Mouse (Mus musculus) mouse embryonic stem cell (cell line): ENCODE results near the gene Ncam1.

Source experiments
- in situ Hi-C, 2 experiments: fragments of 300-500 bp; cut with MboI; formaldehyde crosslinking; loops; 1 replicate in 1 of 2; 3 replicates in 1 of 2; pipeline ENCODE4 v1.14.3; 2019 to 2020; ENCODE audit warnings: low sequenced_read_pairs in 2 of 2, low pct_unique_long_range_greater_than_20kb in 1 of 2, mixed read lengths in 1 of 2; ENCODE audit not compliant: unreplicated experiment in 1 of 2

The Ncam1 gene

DNA sequence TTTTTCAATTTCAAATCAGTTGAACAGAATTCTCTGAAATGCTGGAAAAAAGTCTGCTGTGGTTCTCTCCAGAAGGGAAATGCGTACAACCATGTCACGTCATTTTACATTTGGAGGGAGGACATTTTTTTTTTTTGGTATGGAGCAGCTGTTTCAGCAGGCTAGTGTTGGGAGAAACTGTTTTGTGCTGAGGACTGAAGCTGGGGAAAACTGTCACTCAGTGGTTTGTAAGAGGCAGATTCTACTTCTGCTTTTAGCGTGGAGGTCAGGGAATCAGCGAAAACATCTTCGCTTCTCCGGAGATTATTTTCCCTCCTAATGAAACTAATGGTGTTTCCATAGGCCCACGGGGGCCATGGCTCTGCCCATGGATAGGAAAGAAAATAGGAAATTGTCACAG, 103.4 kb downstream of the Ncam1 start:
- in situ Hi-C loops: no loop called here

DNA sequence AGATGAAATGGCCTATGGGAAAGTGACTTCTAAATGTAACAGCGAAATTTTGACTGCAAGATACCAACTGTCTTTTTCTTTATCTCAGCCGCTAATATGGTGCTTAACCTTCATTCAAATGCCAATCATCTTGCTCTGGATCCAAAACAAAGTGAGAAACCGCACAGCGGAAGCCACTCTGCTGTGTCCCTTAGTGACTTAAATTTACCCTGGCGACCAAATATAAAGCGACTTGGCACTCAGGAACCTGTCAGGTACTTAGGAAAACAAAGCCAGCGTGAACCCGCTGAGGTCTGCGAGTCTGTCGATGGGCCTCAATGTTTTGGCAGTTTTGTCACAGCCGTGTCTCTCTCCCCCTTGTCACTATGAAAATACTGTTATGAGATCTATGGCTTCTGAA, 105.9 kb downstream of the Ncam1 start:
- in situ Hi-C loops: no loop called here

DNA sequence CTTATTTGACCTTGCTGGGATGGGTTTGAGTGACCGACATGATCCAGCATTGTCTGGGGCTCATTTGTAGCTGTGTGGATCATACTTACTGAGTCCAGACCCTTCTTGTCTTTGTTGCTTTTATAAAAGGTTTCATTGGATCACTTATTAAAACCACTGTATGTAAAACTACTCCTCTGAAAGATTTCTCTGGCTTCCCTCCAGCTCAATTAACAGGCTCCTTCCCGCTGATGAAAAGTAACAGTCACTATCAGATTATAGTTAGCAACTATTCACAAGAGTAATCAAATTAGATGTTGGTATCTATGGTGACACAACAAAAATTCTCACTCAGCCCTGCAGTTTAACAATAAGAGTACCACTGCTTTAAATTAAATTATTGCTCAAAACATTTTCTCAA, 107.4 kb downstream of the Ncam1 start:
- in situ Hi-C loops: no loop called here

DNA sequence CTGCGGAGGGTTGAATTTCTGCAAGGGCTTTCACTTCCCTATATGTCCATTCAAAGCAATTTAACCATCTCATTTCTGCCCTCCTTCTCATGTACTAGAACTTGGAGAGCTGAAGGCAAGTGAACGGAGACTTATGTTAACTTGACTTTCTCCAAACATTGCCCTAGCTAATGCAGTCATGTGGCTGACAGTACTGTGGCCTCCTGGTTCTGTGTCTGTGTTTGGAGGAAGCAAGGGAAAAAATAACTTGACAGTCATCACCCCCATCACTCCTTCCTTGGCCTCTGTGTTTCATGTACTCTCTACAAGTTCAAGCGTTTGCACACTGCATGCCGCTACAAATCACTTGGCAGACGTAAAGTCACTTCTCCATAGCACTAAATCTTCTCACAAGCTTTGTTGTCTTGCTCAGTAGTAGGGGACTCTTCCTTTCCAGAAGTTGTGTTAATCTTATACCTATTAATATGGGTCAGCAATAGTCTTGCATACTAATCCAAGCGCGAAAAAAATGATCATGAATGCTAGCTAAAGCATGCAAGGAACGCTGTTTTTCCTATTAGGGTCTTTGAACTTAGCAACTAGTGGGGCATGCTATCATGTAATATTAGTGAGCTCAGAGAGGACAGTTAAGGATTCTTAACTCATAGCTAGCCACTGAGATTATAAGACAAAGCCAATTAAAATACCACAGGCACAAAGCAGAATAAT, 115.0 kb downstream of the Ncam1 start:
- in situ Hi-C loops: no loop called here

DNA sequence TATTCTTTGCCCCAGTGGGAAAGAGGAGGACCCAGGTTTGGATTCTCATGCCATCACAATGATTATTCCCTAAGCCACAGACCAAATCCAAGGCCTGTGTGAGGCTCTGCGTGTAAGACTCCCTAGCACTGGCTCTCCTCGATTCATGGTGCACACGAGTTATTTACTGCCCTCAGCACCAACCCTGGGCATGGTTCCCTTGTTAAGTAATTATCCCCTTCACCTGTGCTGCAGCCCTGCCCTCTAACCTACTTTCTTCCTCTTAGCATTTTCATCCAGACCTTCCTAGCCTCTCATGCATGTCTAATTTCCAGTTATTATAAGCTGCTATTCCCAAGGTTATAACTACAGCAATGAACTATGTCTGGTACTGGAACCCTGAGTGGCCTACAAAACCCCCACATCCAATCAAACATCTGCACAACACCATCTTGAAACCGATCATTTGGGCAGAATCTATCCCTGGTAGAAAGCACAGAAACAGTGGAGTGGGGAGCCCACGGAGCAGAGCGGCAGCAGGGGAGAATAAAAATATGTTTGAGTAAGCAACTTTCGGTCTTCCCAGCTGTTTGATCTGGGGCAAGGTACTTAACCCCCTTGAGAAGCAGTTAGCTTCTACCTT, 116.8 kb downstream of the Ncam1 start:
- in situ Hi-C loops: no loop called here

DNA sequence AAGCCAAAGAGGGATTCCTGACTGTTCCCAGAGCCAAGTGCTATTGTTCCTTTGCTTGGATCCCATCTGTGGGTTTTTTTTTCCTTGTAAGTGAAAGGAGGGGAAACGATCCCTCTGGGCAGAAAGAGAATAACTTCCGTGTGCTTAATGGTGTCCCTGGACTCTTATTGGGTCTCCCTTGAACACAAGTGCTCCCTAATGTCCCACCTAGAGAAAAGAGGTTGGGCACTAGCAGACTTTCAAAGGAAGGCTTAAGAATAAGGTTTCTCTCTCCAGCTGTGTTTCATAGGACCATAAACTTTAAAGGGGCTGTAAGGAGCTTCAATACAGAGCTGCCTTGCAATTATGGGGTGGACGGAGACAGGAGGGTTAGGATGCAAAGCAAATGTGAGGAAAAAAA, 119.5 kb downstream of the Ncam1 start:
- in situ Hi-C loops: no loop called here

DNA sequence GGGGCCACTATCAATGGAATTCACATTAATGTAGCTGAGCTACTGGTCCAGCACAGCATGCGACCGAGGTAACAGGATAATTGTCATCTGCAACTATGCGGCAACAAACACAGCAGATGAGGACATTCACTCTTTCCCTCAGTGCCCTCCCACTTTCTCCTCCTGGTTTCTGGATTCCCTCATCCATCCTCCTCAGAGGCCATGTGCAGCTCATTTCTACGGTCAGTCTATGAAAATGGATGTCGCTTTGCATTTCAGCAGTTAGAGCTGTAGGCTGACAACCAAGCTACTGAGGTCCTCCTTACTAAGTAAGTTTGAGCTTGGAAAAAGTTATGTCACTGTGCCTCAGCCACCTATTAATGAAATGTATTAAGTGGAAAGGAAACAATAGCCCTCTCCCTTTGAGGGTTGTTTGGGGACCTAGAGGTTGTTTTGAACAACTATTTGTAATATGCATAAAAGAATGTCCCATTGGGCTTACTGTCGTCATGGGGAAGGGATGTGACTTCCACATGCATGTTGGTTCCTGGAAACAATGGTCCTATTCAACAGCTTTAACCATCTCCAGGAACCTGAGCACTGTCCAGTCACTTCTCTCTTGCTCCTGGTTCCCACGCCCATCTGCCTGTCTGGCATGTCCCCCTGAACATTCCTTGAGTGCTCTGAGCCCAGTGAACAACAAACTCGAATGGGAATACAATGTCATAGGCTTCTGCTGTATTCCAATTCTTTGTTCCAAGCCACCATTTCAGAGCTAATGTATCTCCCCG, 122.8 kb downstream of the Ncam1 start:
- in situ Hi-C loops: no loop called here

DNA sequence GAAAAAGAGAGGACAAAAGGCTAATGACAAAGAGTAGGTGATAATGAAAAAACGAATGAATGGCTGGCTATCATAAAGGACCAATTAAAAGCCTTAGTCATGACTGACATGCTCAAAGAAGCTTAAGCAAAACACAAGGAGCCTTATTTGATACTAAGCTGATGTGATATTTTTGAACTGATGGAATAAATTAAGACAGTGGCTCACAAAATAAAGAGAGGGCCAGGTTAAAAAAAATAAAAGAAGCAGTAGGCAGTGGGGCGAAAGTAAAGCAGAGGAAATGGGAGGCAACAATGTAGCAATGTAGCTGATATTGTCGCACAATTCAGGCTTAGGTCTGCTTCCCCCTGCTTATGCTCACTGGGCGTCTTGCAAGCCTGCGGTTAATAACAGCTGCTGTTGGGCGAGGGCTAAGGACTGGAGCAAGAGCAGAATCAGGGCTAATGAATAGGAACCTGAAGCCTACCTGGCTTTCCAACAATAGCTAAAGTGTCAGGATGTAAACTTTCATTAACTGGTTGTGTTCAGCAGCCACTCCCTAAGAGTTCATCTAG, 126.0 kb downstream of the Ncam1 start:
- in situ Hi-C loops: no loop called here

DNA sequence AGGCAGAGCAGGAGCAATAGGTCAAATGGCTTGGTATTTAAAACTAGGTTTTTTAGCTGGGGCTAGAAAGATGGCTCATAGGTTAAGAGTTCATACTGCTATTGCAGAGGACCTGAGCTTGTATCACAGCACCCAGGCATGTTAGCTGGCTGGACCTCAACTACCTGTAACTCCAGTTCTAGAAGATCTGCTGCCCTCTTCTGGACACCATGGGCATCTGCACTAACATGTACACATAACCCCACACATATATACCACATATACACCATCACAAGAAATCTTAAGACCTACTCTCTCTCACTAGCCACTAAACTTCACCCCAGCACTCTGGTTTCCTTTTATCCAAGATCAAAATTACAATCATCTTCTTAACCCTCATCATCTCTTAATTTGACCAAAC, 131.7 kb downstream of the Ncam1 start:
- in situ Hi-C loops: no loop called here

DNA sequence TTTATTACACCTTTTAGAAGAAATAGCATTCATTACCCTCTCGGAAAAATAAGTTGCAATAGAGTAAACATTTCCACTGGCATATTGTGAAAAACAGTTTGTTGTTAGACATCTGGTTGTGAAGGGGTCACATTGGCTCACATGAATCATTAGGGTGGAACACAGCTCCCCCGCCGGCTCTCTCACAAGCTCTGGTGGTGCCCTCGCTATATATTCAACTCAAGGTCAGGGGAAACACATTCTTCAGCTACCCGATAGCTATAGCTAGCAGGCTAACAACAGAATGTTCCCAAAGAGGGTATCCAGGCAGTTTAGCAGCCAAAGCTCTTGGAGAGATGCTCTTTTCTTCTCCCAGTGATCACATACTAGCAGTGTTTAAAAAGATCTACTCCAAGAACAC, 133.4 kb downstream of the Ncam1 start:
- in situ Hi-C loops: no loop called here

DNA sequence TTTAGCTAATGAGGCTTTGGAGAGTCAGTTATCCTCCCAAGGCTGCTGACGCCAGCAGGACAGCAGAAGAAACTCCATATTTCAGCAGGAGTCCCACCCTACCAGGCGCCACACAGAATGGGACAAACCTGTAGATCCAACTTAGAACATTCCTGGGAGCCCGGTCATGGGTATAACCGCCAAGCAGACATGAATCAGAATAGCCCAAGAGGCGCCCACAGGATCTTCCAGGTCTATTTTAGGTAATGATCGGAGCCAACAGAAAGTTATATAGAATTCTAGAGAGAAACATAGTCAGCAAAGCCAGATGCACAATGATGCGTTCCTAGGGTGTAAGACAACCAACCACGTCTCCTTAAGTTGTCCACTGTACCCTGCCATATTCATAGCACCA, 134.8 kb downstream of the Ncam1 start:
- in situ Hi-C loops: no loop called here

DNA sequence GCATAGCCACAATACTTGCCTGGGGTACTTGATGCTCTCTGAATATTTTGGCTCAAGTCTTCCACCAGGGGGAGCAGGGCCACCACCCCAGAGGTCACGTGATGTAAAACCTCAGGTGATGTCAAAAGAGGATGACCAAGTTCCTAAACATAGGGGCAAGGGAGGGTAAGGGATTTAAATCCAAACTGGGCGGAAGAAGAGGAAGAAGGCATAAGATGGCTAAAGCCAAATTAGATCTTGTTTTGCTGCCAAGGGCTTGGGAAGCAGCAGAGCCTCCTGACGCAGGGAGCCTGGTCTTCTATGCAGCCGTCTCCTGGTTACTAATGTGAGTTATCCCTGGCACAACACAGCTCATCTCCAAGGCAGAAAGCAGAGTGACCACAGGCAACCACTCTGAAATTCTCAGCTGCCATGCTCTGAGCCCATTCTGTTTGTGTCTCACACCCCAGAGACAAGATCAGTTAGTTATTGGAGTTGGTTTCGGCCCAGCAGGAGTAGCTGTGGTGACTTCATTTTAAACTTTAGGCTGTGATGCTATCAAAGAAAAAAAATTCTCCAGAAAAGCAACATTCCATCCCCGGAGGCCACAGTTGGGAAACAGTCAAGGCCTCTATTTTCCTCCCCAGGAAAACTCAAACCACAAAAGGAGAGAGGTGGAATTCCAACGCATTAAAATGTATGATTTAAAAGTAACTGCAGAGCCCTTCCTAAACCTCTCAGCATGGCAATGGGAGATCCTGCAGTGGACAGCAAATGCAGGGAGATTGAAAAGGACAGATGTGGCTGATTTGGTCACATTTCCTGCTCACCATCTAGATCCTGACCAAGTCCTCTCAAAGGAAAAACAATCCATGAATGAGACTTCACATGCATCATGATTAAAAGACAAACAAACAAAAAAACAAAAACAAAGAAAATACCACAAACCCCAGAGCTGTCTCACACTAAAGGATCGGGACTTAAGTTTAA, 135.5 kb downstream of the Ncam1 start:
- in situ Hi-C loops: no loop called here

DNA sequence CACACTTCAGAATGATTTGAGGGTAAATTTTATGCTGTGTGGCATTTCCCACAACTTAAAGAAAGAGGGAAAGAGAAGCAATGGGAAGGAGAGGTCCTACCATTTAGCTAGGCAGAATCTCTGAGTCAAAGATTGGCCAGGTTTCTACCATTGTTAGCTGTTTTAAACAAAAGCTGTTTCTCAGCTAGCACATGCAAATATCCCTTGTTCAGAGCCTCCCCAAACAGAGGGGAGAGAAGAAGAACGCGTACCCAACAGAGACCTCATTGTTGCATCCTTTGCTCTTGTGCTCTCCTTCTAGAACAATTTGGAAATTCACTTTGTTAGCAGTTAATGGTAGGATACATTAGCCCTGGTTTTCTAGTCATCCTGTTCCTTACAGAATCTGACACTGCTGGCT, 137.2 kb downstream of the Ncam1 start:
- in situ Hi-C loops: no loop called here

DNA sequence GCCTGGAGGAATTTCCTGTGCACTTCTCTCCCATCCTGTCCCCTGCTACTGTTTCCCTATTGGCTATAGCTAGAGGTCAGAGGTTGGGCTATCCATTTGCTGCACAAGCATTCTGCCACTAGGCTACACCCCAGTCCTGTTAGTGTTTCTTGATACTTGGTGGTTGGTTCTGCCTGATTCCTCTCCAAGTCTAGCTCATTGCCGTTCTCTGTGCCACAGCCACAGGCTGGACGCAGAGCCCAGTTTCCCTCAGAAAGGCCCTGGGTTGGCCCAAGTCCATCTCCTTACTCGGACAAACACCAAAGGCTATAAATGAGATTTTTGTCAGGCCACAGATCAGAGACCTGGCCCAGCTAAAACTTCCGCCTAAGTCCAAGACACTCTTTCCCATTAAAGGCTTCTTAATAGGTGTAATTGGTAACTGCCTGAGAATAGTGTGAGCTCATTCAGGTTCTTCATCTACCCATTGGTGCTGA, 140.3 kb downstream of the Ncam1 start:
- in situ Hi-C loops: no loop called here

DNA sequence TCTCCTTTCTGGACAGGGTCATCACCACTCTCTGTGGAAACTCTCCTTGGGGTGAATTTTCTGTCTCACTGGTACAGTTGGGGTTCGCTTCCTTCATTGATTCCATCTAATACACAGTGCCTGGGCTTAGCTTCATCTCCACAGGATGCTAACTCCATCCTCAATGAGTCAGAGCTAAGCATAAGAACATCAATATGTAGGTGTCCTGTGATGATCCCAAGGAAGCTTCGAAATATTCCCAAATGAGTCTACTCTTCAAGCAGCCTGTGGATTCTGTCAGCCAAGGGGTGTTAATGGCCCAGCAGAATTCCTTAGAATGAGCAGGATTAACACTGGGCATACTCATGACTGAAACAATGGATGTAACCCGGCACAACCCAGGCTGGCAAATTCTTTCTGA, 144.3 kb downstream of the Ncam1 start:
- in situ Hi-C loops: no loop called here

DNA sequence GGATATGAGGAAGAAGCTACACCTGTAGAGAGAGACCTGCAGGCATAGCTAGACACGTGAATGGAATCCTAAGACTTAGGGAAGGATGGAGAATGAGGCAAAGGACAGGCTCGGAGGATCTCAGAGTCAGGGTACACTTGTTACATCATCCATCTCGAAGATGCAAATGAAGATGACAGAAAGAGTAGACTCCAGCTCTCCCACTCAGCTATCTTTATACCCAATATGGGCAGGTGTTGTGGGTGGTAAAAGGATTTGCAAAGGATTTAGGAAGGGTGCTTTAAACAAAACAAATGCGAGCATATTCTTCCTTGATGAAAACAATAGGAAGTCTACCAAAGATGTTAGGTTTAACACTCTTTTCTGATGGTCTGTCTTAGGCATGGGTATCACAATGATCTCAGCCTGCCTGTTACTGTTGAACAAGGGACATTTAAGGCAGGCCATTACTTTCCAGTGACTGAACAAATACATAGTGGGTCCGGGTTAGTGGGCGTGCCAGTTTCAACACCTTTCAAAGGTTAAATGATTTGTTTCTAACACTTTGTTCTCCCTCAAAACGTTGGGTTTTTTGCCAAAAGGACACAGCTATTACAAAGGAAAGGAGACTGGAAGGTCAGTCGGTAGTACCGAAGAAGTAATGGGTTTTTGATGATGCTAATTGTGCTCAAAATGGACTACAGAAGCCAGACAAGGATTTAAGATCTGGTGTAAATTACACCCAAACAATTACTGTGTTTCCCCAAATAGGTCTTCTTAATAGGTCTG, 145.1 kb downstream of the Ncam1 start:
- in situ Hi-C loops: no loop called here

DNA sequence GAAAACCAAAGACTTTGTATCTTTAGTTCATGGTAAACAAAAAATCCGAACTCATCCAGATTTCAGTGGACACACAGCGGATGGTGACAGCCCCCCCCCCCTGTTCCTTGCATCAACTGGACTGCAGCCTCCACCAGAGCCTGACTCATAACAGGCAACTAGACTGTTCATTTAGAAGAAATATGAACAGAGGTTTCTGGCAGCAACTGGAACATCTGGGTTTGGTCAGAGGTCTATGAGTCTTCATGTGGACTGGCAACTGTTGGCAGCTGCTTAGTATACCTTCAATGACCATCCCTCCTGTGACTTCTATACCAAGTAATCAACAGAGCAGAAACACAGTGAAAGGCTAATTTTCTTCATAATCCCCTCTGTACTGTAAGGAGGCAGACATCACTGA, 154.4 kb downstream of the Ncam1 start:
- in situ Hi-C loops: no loop called here

DNA sequence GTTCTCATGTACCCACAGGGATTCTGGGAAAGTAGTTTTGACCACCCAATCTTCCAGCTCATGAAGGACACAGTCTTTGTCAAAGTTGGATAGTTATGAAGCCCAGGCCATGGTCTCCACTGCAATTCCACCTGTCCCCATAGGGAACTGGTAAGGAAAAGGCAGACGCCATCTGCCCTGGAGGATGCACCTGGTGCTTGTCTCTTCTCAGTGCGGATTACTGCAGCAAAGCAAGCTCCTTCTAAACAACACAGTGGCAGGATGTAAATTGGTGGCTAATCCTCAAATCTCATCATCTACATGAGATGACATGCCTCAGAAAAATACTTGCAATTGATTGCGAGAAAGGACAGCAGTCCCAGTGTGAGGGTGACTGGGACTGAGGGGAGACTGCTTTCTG, 158.0 kb downstream of the Ncam1 start:
- in situ Hi-C loops: no loop called here
